Comparison of ENCODE assay signal across 7 mouse cellular contexts in the genomic region with DNA sequence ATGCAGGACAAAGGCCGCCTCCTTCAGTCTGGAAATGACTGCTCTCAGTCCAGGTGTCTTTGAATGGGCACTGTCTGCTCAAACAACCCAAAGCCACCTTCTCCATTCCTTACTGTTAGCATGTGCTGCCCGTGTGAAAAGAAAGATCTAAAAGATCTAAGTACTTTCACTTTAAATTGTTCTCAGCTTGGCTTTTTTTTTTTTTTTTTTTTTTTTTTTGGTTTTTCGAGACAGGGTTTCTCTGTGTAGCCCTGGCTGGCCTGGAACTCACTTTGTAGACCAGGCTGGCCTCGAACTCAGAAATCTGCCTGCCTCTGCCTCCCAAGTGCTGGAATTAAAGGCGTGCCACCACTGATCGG.
A peak's percentile ranks its signal among the peaks of the same experiment; 100 is the strongest.
DNase-seq lines count a peak whose midpoint lies in the region; ATAC-seq and TF ChIP-seq lines count a peak whose summit lies in the region.
"Not testable (repeated sequence)": the region's sequence is repeated elsewhere in the genome, so short reads cannot be mapped to it uniquely, and the experiment has no call there.

No protein-coding gene starts in this region.

- H3K27ac ChIP-seq in ES-E14 (ENCODE audit: insufficient read depth, low read depth, low read length, poor library complexity, severe bottlenecking); embryonic facial prominence, embryonic 15.5 days (replicated peaks); layer of hippocampus, adult 2 months; liver, embryonic 15.5 days (replicated peaks); midbrain, embryonic 13.5 days: not testable (repeated sequence)
- H3K27ac ChIP-seq in hindbrain, embryonic 10.5 days, result peak overlapping the region; percentile 77

- H3K4me1 ChIP-seq in ES-E14 (ENCODE audit: control insufficient read depth in 2 of 2, insufficient read depth in 2 of 2, low read length in 2 of 2, poor library complexity in 1 of 2); midbrain, embryonic 13.5 days (replicated peaks): not testable (repeated sequence)
- H3K4me1 ChIP-seq in embryonic facial prominence, embryonic 15.5 days, result peaks cover 13% of the 10 kb centered on the region
- H3K4me1 ChIP-seq in hindbrain, embryonic 10.5 days (replicated peaks), result peaks cover 16% of the 10 kb centered on the region
- peaks cover 19% of the 10 kb centered on the region for H3K4me1 ChIP-seq in liver, embryonic 15.5 days (replicated peaks)

- not testable (repeated sequence) for H3K36me3 ChIP-seq in ES-E14 (ENCODE audit: control insufficient read depth, insufficient read depth, low read length, poor library complexity, severe bottlenecking); embryonic facial prominence, embryonic 15.5 days; hindbrain, embryonic 10.5 days; liver, embryonic 15.5 days (replicated peaks); midbrain, embryonic 13.5 days

- not testable (repeated sequence) for H3K9me3 ChIP-seq in ES-E14 (ENCODE audit: control insufficient read depth, insufficient read depth, low read depth, low read length); embryonic facial prominence, embryonic 15.5 days (replicated peaks); hindbrain, embryonic 10.5 days; liver, embryonic 15.5 days (replicated peaks); midbrain, embryonic 13.5 days

- peak; percentile 20 for DNase-seq in A20 (ENCODE audit: low read depth, low spot score)
- not testable (repeated sequence) for DNase-seq in ES-E14 (ENCODE audit: low read depth, low spot score); hindbrain, embryonic 10.5 days (ENCODE audit: low spot score); layer of hippocampus, adult 2 months (ENCODE audit: low spot score in 2 of 2)

- in situ Hi-C loops in ES-E14 (cut with MboI; ENCODE audit: low sequenced_read_pairs in 2 of 2, unreplicated experiment in 2 of 2), result loop anchor here in 1 of 2 experiments (10.0 kb wide), 2 partner anchors 110 to 440 kb away; a partner anchor contains a TSS

- not testable (repeated sequence) for ATAC-seq in embryonic facial prominence, embryonic 15.5 days (ENCODE audit: insufficient number of reproducible peaks, low FRiP score, low TSS enrichment, low read depth); liver, embryonic 15.5 days (ENCODE audit: insufficient read depth)
- 0 out of 2 replicates have a peak, but pooled peaks have one; percentile 21 for ATAC-seq in midbrain, embryonic 13.5 days

- H3K4me3 ChIP-seq in ES-E14 (ENCODE audit: insufficient read depth in 1 of 2, low read depth in 1 of 2, low read length in 2 of 2, poor library complexity in 1 of 2, severe bottlenecking in 1 of 2), result peak overlapping the region; percentile 28 to 34; a peak in 3 of 4 replicates
- H3K4me3 ChIP-seq in embryonic facial prominence, embryonic 15.5 days (replicated peaks); hindbrain, embryonic 10.5 days; liver, embryonic 15.5 days (replicated peaks); midbrain, embryonic 13.5 days (replicated peaks): not testable (repeated sequence)
- H3K4me3 ChIP-seq in layer of hippocampus, adult 2 months, result peak overlapping the region; percentile 28; the same call in 1 of the 2 replicates

- 0 out of 2 replicates have a peak overlapping the region, but pooled peaks have one; percentile 59 for H3K4me2 ChIP-seq in embryonic facial prominence, embryonic 15.5 days (replicated peaks)
- peak overlapping the region; percentile 46 for H3K4me2 ChIP-seq in liver, embryonic 15.5 days
- not testable (repeated sequence) for H3K4me2 ChIP-seq in midbrain, embryonic 13.5 days (replicated peaks)

- not testable (repeated sequence) for TF ChIP-seq CTCF in layer of hippocampus, adult 2 months (conservative IDR thresholded peaks at IDR 0.05)

- peak overlapping the region; percentile 46; the same call in 1 of the 2 replicates for H3K9ac ChIP-seq in ES-E14 (ENCODE audit: insufficient read depth, low read depth, low read length, poor library complexity, severe bottlenecking)
- H3K9ac ChIP-seq in embryonic facial prominence, embryonic 15.5 days; liver, embryonic 15.5 days; midbrain, embryonic 13.5 days (replicated peaks): not testable (repeated sequence)

- not testable (repeated sequence) for H3K27me3 ChIP-seq in embryonic facial prominence, embryonic 15.5 days; hindbrain, embryonic 10.5 days (ENCODE audit: insufficient read depth, poor library complexity, severe bottlenecking); liver, embryonic 15.5 days; midbrain, embryonic 13.5 days

- 82% methylated on average over 5 of the region's 6 CpGs for WGBS in embryonic facial prominence, embryonic 15.5 days
- 81% methylated on average over 6 of the region's 6 CpGs for WGBS in hindbrain, embryonic 10.5 days
- 68% methylated on average over 5 of the region's 6 CpGs for WGBS in liver, embryonic 15.5 days (ENCODE audit: insufficient replicate concordance)
- WGBS in midbrain, embryonic 13.5 days, result 76% methylated on average over 6 of the region's 6 CpGs
